Mouse (Mus musculus) stomach, embryonic 15.5 days (tissue): Measurements from ENCODE around the gene Parp1. TPM values are rescaled to one million over a fixed set of nuclear protein-coding genes. Genes with fewer than 3 reads are reported as not detected.
A peak's percentile ranks its signal among the peaks of the same experiment; 100 is the strongest.

Source experiments
- ATAC-seq: fragments of 200-750 bp; cut with Nextera tagmentation; 2 replicates; pipeline ENCODE4 v1.8.0; 2017; ENCODE audit warnings: low read depth, moderate number of reproducible peaks, moderate TSS enrichment; ENCODE audit not compliant: insufficient read depth, low FRiP score
- H3K27ac ChIP-seq: fragments of 300-500 bp; sonication (generic); 2 replicates; pipeline ENCODE4 v1.5.1; 2015; ENCODE audit warnings: mild to moderate bottlenecking, inconsistent platforms
- H3K27me3 ChIP-seq: fragments of 300-500 bp; sonication (generic); replicated peaks from 2 replicates; pipeline ENCODE4 v1.6.1; 2015; ENCODE audit warnings: inconsistent platforms
- H3K36me3 ChIP-seq: fragments of 300-500 bp; sonication (generic); 2 replicates; pipeline ENCODE4 v1.6.1; 2015; ENCODE audit warnings: inconsistent platforms
- H3K4me1 ChIP-seq: fragments of 300-500 bp; sonication (generic); 2 replicates; pipeline ENCODE4 v1.6.1; 2015; ENCODE audit warnings: inconsistent platforms
- H3K4me2 ChIP-seq: fragments of 300-500 bp; sonication (generic); 2 replicates; pipeline ENCODE4 v1.6.1; 2015; ENCODE audit warnings: mild to moderate bottlenecking, inconsistent platforms
- H3K4me3 ChIP-seq: fragments of 300-500 bp; sonication (generic); replicated peaks from 2 replicates; pipeline ENCODE4 v1.5.1; 2015; ENCODE audit warnings: inconsistent platforms
- H3K9ac ChIP-seq: fragments of 300-500 bp; sonication (generic); 2 replicates; pipeline ENCODE4 v1.6.1; 2015; ENCODE audit warnings: inconsistent platforms
- H3K9me3 ChIP-seq: fragments of 300-500 bp; sonication (generic); 2 replicates; pipeline ENCODE4 v1.6.1; 2016; ENCODE audit warnings: inconsistent platforms
- WGBS: fragments of 180-500 bp; shearing (Covaris S2); methylation state at CpG from one replicate; pipeline ENCODE4 v1.1.7; 2015; 5-methylcytosine and 5-hydroxymethylcytosine counted together
- polyA plus RNA-seq: library from polyadenylated mRNA; unstranded; fragments of >200 nt; fragmentation: Nextera tagmentation; extraction: Ambion mirVana; gene quantifications from 2 replicates; pipeline ENCODE4 v1.2.1, GENCODE M21; 2015

Parp1 gene
- polyA plus RNA-seq: 113 and 125 TPM in 2 replicates

GRCm38 (mm10) chr1:180568761-180569452 is at the start of gene Parp1:
Gene Parp1, plus strand, starts transcription at chr1:180568924.
- Histone ChIP-seq H3K9me3 (no peaks in the 10 kb centered on the region), H3K4me1 (peaks cover 21% of the 10 kb centered on the region), H3K36me3 (peaks cover 10% of the 10 kb centered on the region), H3K4me2 (peak within 1 kb of the TSS; percentile 77), H3K27me3 (no peaks in the 10 kb centered on the region), H3K4me3 (peak within 1 kb of the TSS; percentile 93), H3K27ac (peak within 1 kb of the TSS; percentile 94), H3K9ac (peak within 1 kb of the TSS; percentile 86)
- under 1% methylated on average over 67 of the region's 67 CpGs for WGBS
- peak; percentile 97 for ATAC-seq

GRCm38 (mm10) chr1:180519520-180519919 is 49.2 kb upstream of the Parp1 start:
- no peak overlapping the region for H3K4me3 ChIP-seq
- WGBS: 88% methylated on average over 8 of the region's 8 CpGs
- no peak for ATAC-seq
- H3K27ac ChIP-seq: peak overlapping the region; percentile 41; the same call in 1 of the 2 replicates
- H3K36me3 ChIP-seq: no peaks in the 10 kb centered on the region
- no peak overlapping the region for H3K9ac ChIP-seq
- H3K9me3 ChIP-seq: no peaks in the 10 kb centered on the region
- peaks cover 11% of the 10 kb centered on the region for H3K4me1 ChIP-seq
- no peak overlapping the region for H3K4me2 ChIP-seq
- no peaks in the 10 kb centered on the region for H3K27me3 ChIP-seq

GRCm38 (mm10) chr1:180520190-180520589 is 48.5 kb upstream of the Parp1 start:
- H3K36me3 ChIP-seq: no peaks in the 10 kb centered on the region
- ATAC-seq: no peak
- WGBS: 41% methylated on average over 7 of the region's 7 CpGs
- H3K27me3 ChIP-seq: no peaks in the 10 kb centered on the region
- no peak overlapping the region for H3K9ac ChIP-seq
- no peaks in the 10 kb centered on the region for H3K9me3 ChIP-seq
- H3K27ac ChIP-seq: peak overlapping the region; percentile 41; the same call in 1 of the 2 replicates
- H3K4me1 ChIP-seq: peaks cover 11% of the 10 kb centered on the region
- H3K4me3 ChIP-seq: no peak overlapping the region
- no peak overlapping the region for H3K4me2 ChIP-seq

GRCm38 (mm10) chr1:180523320-180523719 is 45.4 kb upstream of the Parp1 start:
- no peaks in the 10 kb centered on the region for H3K27me3 ChIP-seq
- 78% methylated on average over 2 of the region's 2 CpGs for WGBS
- no peaks in the 10 kb centered on the region for H3K36me3 ChIP-seq
- no peak overlapping the region for H3K4me2 ChIP-seq
- H3K27ac ChIP-seq: no peak overlapping the region
- H3K4me3 ChIP-seq: no peak overlapping the region
- peaks cover 6% of the 10 kb centered on the region for H3K4me1 ChIP-seq
- H3K9ac ChIP-seq: no peak overlapping the region
- no peaks in the 10 kb centered on the region for H3K9me3 ChIP-seq
- ATAC-seq: no peak

GRCm38 (mm10) chr1:180525301-180525700 is 43.4 kb upstream of the Parp1 start:
- Histone ChIP-seq H3K4me3 (no peak overlapping the region), H3K4me1 (0 out of 2 replicates have a peak, but pooled peaks cover 6% of the 10 kb centered on the region), H3K9ac (no peak overlapping the region), H3K36me3 (no peaks in the 10 kb centered on the region), H3K27me3 (no peaks in the 10 kb centered on the region), H3K4me2 (no peak overlapping the region), H3K9me3 (no peaks in the 10 kb centered on the region), H3K27ac (no peak overlapping the region)
- WGBS: 52% methylated on average over 1 of the region's 1 CpGs
- no peak for ATAC-seq

GRCm38 (mm10) chr1:180529847-180530246 is 38.9 kb upstream of the Parp1 start:
- no peaks in the 10 kb centered on the region for H3K27me3 ChIP-seq
- H3K4me2 ChIP-seq: no peak overlapping the region
- H3K36me3 ChIP-seq: no peaks in the 10 kb centered on the region
- H3K4me1 ChIP-seq: no peaks in the 10 kb centered on the region
- 86% methylated on average over 7 of the region's 7 CpGs for WGBS
- H3K4me3 ChIP-seq: no peak overlapping the region
- H3K27ac ChIP-seq: no peak overlapping the region
- no peak overlapping the region for H3K9ac ChIP-seq
- no peak for ATAC-seq
- H3K9me3 ChIP-seq: no peaks in the 10 kb centered on the region

- 61% methylated on average over 8 of the region's 8 CpGs for WGBS
- Histone ChIP-seq H3K4me2 (no peak overlapping the region), H3K4me3 (no peak overlapping the region), H3K4me1 (no peaks in the 10 kb centered on the region), H3K27me3 (no peaks in the 10 kb centered on the region), H3K9me3 (no peaks in the 10 kb centered on the region), H3K36me3 (no peaks in the 10 kb centered on the region), H3K9ac (no peak overlapping the region), H3K27ac (no peak overlapping the region)
- ATAC-seq: no peak
Measured at GRCm38 (mm10) chr1:180530457-180531263, 38.1 kb upstream of the Parp1 start.

- Histone ChIP-seq H3K4me2 (no peak overlapping the region), H3K4me1 (no peaks in the 10 kb centered on the region), H3K27me3 (no peaks in the 10 kb centered on the region), H3K27ac (no peak overlapping the region), H3K9ac (no peak overlapping the region), H3K4me3 (no peak overlapping the region), H3K36me3 (no peaks in the 10 kb centered on the region), H3K9me3 (no peaks in the 10 kb centered on the region)
- WGBS: 97% methylated on average over 11 of the region's 11 CpGs
- ATAC-seq: no peak
Measured at GRCm38 (mm10) chr1:180532671-180533070, 36.1 kb upstream of the Parp1 start.

- no peak for ATAC-seq
- H3K4me2 ChIP-seq: no peak overlapping the region
- H3K4me3 ChIP-seq: no peak overlapping the region
- WGBS: 63% methylated on average over 5 of the region's 5 CpGs
- no peaks in the 10 kb centered on the region for H3K36me3 ChIP-seq
- H3K9me3 ChIP-seq: no peaks in the 10 kb centered on the region
- no peak overlapping the region for H3K27ac ChIP-seq
- H3K4me1 ChIP-seq: peaks cover 3% of the 10 kb centered on the region; the same call in 1 of the 2 replicates
- no peaks in the 10 kb centered on the region for H3K27me3 ChIP-seq
- H3K9ac ChIP-seq: no peak overlapping the region
Measured at GRCm38 (mm10) chr1:180536719-180537118, 32.0 kb upstream of the Parp1 start.

GRCm38 (mm10) chr1:180541251-180541650 is 27.5 kb upstream of the Parp1 start:
- Histone ChIP-seq H3K36me3 (no peaks in the 10 kb centered on the region), H3K27me3 (no peaks in the 10 kb centered on the region), H3K4me2 (no peak overlapping the region), H3K9me3 (no peaks in the 10 kb centered on the region), H3K9ac (no peak overlapping the region), H3K4me1 (peaks cover 3% of the 10 kb centered on the region; the same call in 1 of the 2 replicates), H3K27ac (peak overlapping the region; percentile 48; the same call in 1 of the 2 replicates), H3K4me3 (no peak overlapping the region)
- WGBS: 41% methylated on average over 2 of the region's 2 CpGs
- no peak for ATAC-seq

- no peak for ATAC-seq
- H3K9me3 ChIP-seq: no peaks in the 10 kb centered on the region
- H3K27me3 ChIP-seq: no peaks in the 10 kb centered on the region
- H3K4me2 ChIP-seq: no peak overlapping the region
- peak overlapping the region; percentile 48; the same call in 1 of the 2 replicates for H3K27ac ChIP-seq
- H3K4me1 ChIP-seq: peaks cover 3% of the 10 kb centered on the region; the same call in 1 of the 2 replicates
- H3K9ac ChIP-seq: no peak overlapping the region
- WGBS: 62% methylated on average over 15 of the region's 15 CpGs
- no peak overlapping the region for H3K4me3 ChIP-seq
- H3K36me3 ChIP-seq: no peaks in the 10 kb centered on the region
Measured at GRCm38 (mm10) chr1:180541883-180542711, 26.6 kb upstream of the Parp1 start.
